Mouse (Mus musculus) liver, postnatal 0 days (tissue): ENCODE measurements around the gene Mpdu1.

ENCODE experiments used
- CTCF ChIP-seq: sonication (generic); IDR thresholded peaks from 2 replicates; pipeline ENCODE4 v1.5.1; 2016; ENCODE audit warnings: antibody characterized with exemption, low read depth
- EP300 ChIP-seq: IDR thresholded peaks from 2 replicates; pipeline ENCODE4 v1.6.1; 2016; ENCODE audit warnings: antibody characterized with exemption, low read depth, mild to moderate bottlenecking

DNA sequence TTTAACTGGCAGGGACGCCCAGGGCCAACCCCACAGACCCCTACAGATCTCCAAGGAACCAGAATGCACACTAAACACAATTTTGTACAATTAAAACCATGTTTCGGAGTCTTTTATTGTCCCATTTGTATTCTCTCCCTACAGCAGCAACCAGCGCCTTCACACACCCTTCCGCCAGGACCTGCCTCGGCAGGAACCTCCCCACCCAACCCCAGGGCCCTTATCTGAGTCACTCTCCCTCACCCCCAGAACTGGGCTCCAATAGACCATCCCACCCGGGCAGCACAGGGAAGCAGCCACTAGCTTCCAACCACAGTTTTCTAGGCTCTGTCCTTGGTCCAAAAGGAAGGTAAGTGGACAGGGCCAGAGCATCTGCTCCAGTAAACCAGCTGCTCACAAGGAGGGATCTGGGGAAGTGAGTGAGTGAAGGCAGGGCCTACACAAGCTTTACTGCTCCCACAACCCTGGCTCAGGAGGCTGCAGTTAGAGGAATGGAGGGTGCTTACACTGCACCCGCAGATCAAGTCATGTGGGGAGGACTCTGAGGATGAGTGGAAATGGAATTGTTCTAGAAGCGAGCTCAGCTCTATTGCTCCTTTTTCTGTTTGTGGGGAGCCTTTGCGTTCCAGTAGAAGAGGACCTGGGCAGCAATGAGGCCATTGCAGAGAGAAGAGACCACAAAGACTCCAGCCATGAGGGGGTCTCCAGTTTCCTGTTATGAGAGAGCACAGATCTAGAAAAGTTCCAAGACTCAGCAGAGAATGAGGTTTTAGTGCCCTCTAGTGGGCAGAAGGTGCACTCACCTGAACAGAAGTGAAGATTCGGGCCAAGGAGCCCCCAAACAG lies 5.6 kb downstream of the Mpdu1 start:
- peak; percentile 92 for TF ChIP-seq CTCF
- TF ChIP-seq EP300 = no peak
